Mouse (Mus musculus): ENCODE measurements around the gene Fkbp14. TPM values are rescaled to one million over a fixed set of nuclear protein-coding genes. Genes with fewer than 3 reads are reported as not detected.

Gene Fkbp14
- 10.1 TPM for polyA plus RNA-seq (2014; fragmentation: Illumina TruSeq; extraction: RNeasy Lipid Tissue Mini Kit (QIAGEN cat#74804); ENCODE audit: low read depth, low replicate concordance)

DNA sequence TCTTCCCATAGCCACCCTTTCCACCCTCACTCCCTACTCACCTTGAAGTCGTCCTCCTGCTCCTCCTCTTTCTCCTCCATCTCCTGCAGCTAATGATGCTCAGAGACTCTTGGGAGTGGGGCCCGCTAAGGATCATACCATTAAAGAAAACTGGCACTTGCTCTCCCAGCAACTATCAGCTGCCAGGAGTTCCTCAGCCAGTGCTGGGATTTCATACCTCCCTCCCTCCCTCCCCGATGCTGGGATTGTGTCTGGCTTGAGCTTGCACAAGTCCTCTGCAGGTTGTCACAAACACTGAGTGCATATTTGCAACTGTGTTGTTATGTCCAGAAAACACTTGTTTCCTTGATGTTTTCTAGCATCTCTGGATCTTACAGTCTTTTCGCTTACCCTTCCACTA lies at the start of gene Fkbp14:
TSS of gene Fkbp14 (minus strand) at position 101 of the 400 bp plus-strand sequence.

DNA sequence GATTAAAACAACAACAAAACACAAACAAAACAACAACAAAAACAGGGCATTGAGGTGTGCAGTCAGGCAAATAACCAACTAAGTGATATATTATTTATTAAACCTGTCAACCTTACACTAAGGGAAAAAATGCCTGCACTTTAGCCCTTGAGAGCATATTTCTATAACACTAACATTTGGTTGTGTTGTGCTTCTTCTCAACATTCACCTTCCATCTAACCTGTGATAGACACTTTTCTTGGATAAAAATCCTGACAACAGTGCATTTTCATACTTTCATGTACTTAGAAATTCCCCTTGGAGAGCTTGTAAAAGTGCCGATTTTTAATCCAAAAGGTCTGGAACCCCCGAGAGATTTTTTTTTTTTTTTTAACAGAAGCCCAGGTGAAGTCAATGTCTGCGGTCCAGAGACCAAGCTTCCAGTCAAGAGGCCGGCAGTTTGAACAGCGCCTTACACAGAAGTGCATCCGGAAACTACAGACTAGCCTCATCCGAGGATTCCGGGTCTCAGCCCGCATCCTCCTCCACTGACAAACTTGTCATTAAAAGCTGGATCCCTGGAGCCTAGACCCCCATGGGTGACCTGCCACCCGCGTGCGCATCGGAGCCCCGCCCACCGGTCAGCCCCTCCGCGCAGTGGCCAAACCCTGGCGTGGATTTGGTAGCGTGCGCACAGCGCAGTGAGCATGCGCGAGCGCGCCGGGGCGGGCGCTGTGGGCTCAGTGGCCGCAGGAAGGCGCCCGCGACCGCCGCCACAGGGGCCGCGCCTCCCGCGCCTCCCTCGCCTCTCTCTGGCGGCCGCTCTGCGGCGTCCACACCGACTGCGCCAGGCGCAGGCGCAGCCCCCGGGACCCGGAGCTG lies 2.4 kb downstream of the Fkbp14 start, which contains the start of gene Plekha8:
TSS of gene Plekha8 (plus strand) at position 643 of the 861 bp plus-strand sequence.

DNA sequence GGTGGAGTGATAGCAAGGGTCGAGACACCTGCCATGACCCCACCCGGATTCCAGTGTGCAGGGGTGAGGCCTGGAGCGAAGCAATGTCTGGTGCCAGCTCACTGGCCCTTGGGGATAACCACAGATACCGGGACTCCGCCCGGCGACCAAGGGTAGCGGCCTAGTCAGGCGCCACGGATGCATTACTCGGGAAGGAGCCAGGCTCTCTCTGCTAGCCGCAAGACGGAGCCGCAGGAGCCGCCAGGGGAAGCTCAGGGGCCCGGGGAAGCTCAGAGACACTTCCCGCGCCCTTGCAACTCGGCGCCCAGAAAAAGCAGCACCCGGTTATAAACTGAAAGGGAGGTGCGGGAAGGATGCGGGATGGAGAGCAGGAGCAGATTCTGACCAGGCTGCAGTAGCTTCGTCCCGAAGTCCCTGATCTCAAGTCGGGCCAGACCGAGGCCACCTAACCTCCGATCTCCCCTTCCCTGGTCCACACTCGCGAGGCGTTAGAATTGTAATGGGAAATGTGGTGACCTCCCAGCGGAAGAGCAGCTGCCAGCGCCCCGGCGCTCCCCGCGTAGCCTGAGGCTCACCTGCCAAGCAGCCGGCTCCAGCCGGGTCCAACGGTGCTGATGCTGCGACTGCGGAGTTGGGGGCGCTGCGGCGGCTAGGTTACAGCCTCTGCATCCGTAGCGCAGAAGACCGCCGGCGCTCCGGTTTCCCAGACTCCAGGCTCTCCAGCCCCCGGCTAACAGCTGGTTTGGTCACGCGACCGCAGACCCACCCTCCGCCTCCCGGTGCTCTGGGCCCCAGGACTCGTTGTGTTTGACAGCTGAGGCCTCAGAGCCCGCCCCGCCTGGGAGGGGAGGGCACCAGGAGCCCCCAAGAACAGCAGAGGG lies 31.2 kb downstream of the Fkbp14 start, which contains the start of gene Scrn1:
TSS of gene Scrn1 (minus strand) at position 825 of the 881 bp plus-strand sequence.

Other genes starting within 250 kb of the Fkbp14 start
- 23.8 TPM for gene Wipf3, start 167.7 kb downstream of the Fkbp14 start, polyA plus RNA-seq (2014; fragmentation: Illumina TruSeq; extraction: RNeasy Lipid Tissue Mini Kit (QIAGEN cat#74804); ENCODE audit: low read depth, low replicate concordance)
- 13.4 TPM for gene Scrn1, start 30.8 kb downstream of the Fkbp14 start, polyA plus RNA-seq (2014; fragmentation: Illumina TruSeq; extraction: RNeasy Lipid Tissue Mini Kit (QIAGEN cat#74804); ENCODE audit: low read depth, low replicate concordance)
- 7.0 TPM for gene Plekha8, start 2.2 kb downstream of the Fkbp14 start, polyA plus RNA-seq (2014; fragmentation: Illumina TruSeq; extraction: RNeasy Lipid Tissue Mini Kit (QIAGEN cat#74804); ENCODE audit: low read depth, low replicate concordance)
- gene Mturn, start 84.3 kb upstream of the Fkbp14 start, polyA plus RNA-seq (2014; fragmentation: Illumina TruSeq; extraction: RNeasy Lipid Tissue Mini Kit (QIAGEN cat#74804); ENCODE audit: low read depth, low replicate concordance), result 13.0 TPM
- 13.4 TPM for gene Znrf2, start 219.6 kb upstream of the Fkbp14 start, polyA plus RNA-seq (2014; fragmentation: Illumina TruSeq; extraction: RNeasy Lipid Tissue Mini Kit (QIAGEN cat#74804); ENCODE audit: low read depth, low replicate concordance)

Measured in heart, adult 10 weeks (tissue).